Mouse (Mus musculus) liver, adult 2 months (tissue): Measurements from ENCODE around the gene P2rx3. TPM values are rescaled to one million over a fixed set of nuclear protein-coding genes. Genes with fewer than 3 reads are reported as not detected.

Experiments
- DNase-seq: peaks from one replicate; pipeline ENCODE4 v3.0.0-alpha.2; 2011; ENCODE audit warnings: low read depth, low spot score; ENCODE audit errors: extremely low read depth
- H3K27ac ChIP-seq: fragments of 200-500 bp; replicated peaks from 2 replicates; pipeline ENCODE4 v1.5.1; 2012; ENCODE audit warnings: low read depth, mild to moderate bottlenecking, control low read depth, inconsistent platforms, low read length; ENCODE audit not compliant: insufficient read depth
- H3K27me3 ChIP-seq: fragments of 200-500 bp; 2 replicates; pipeline ENCODE4 v1.6.1; 2012; ENCODE audit warnings: mild to moderate bottlenecking, moderate library complexity, low read length, inconsistent platforms; ENCODE audit not compliant: control insufficient read depth, insufficient read depth
- H3K36me3 ChIP-seq: fragments of 200-500 bp; 2 replicates; pipeline ENCODE4 v1.6.1; 2012; ENCODE audit warnings: low read length, inconsistent platforms; ENCODE audit not compliant: control insufficient read depth, insufficient read depth
- H3K4me1 ChIP-seq: fragments of 200-500 bp; 2 replicates; pipeline ENCODE4 v1.6.1; 2011; ENCODE audit warnings: low read length; ENCODE audit not compliant: control insufficient read depth, insufficient read depth
- H3K4me3 ChIP-seq: fragments of 200-500 bp; 2 replicates; pipeline ENCODE4 v1.5.1; 2011; ENCODE audit warnings: low read depth, mild to moderate bottlenecking, control low read depth, low read length, moderate library complexity; ENCODE audit not compliant: insufficient read depth
- H3K79me2 ChIP-seq: fragments of 200-500 bp; 2 replicates; pipeline ENCODE4 v1.6.1; 2012; ENCODE audit warnings: inconsistent platforms, mild to moderate bottlenecking, low read length, moderate library complexity; ENCODE audit not compliant: control insufficient read depth, insufficient read depth
- H3K9ac ChIP-seq: fragments of 200-500 bp; 2 replicates; pipeline ENCODE4 v1.6.1; 2012; ENCODE audit warnings: low read depth, mild to moderate bottlenecking, control low read depth, inconsistent platforms, low read length
- CTCF ChIP-seq: fragments of 200-500 bp; IDR thresholded peaks from 2 replicates; pipeline ENCODE4 v1.5.1; 2011; ENCODE audit warnings: low read depth, low read length, control low read depth
- POLR2A ChIP-seq: fragments of 200-500 bp; IDR thresholded peaks from 2 replicates; pipeline ENCODE4 v1.6.1; 2011; ENCODE audit warnings: low read length, control low read depth; ENCODE audit not compliant: insufficient read depth; ENCODE audit errors: extremely low read depth
- WGBS: fragments of 180-500 bp; shearing (Covaris S2); methylation state at CpG from one replicate; pipeline ENCODE4 v1.1.7; 2018; 5-methylcytosine and 5-hydroxymethylcytosine counted together
- polyA plus RNA-seq: library from polyadenylated mRNA; depleted of rRNA; stranded (reverse); fragments of >200 nt; gene quantifications from 2 replicates; pipeline ENCODE4 v1.2.3, GENCODE M21; 2012
- total RNA-seq: library from RNA; depleted of rRNA; stranded (reverse); fragments of >200 nt; gene quantifications from 2 replicates; pipeline ENCODE4 v1.2.3, GENCODE M21; 2014

P2rx3 gene
- total and polyA plus RNA-seq, 2 experiments, result 2.1 to 2.8 TPM

GRCm38 (mm10) chr2:84967318-84967991, 69.8 kb downstream of the P2rx3 start:
- no peak overlapping the region for H3K9ac ChIP-seq
- no peaks in the 10 kb centered on the region for H3K27me3 ChIP-seq
- H3K36me3 ChIP-seq, result no peaks in the 10 kb centered on the region
- no peak overlapping the region for H3K4me3 ChIP-seq
- no peak overlapping the region for H3K27ac ChIP-seq
- H3K79me2 ChIP-seq, result no peaks in the 10 kb centered on the region
- H3K4me1 ChIP-seq, result no peaks in the 10 kb centered on the region
- WGBS, result 83% methylated on average over 5 of the region's 5 CpGs
- TF ChIP-seq CTCF (no peak), POLR2A (no peak)
- DNase-seq, result peak; percentile 9

GRCm38 (mm10) chr2:84964111-84964801, 73.0 kb downstream of the P2rx3 start:
- no peaks in the 10 kb centered on the region for H3K36me3 ChIP-seq
- H3K4me1 ChIP-seq, result peaks cover 2% of the 10 kb centered on the region; the same call in 1 of the 2 replicates
- peak; percentile 16 for DNase-seq
- WGBS, result 63% methylated on average over 7 of the region's 7 CpGs
- TF ChIP-seq POLR2A (no peak), CTCF (no peak)
- H3K9ac ChIP-seq, result no peak overlapping the region
- no peaks in the 10 kb centered on the region for H3K79me2 ChIP-seq
- no peak overlapping the region for H3K27ac ChIP-seq
- no peak overlapping the region for H3K4me3 ChIP-seq
- no peaks in the 10 kb centered on the region for H3K27me3 ChIP-seq

GRCm38 (mm10) chr2:84962906-84963507, 74.3 kb downstream of the P2rx3 start:
- WGBS, result 45% methylated on average over 6 of the region's 6 CpGs
- peaks cover 2% of the 10 kb centered on the region; the same call in 1 of the 2 replicates for H3K4me1 ChIP-seq

DNA sequence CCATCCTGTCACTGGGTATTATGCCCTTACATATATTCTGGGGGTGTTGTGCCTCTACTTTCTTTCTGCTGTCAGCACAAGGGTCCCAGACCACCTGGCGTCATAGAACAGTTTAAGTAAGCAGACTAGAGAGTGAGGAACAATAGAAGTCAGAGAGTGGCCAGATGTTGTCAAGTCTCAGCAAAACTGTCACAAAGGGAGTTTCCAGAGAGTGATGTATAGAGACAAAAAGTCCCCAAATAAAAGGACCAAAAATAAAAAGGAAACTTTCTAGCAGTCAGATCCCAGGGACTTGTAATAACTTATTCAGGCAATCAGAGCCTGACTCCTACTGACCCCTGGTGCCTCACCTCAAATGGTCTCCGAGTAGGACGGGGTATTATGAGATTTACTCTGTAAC, 75.4 kb downstream of the P2rx3 start:
- H3K4me1 ChIP-seq, result peaks cover 2% of the 10 kb centered on the region; the same call in 1 of the 2 replicates
- no peak overlapping the region for H3K9ac ChIP-seq
- no peak for DNase-seq
- no peak overlapping the region for H3K27ac ChIP-seq
- no peaks in the 10 kb centered on the region for H3K79me2 ChIP-seq
- no peaks in the 10 kb centered on the region for H3K36me3 ChIP-seq
- TF ChIP-seq POLR2A (no peak), CTCF (no peak)
- no peaks in the 10 kb centered on the region for H3K27me3 ChIP-seq
- no peak overlapping the region for H3K4me3 ChIP-seq
- 90% methylated on average over 3 of the region's 3 CpGs for WGBS

More at GRCm38 (mm10) chr2:84962906-84963507, 74.3 kb downstream of the P2rx3 start:
- no peak overlapping the region for H3K4me3 ChIP-seq
- H3K27me3 ChIP-seq, result no peaks in the 10 kb centered on the region
- H3K9ac ChIP-seq, result no peak overlapping the region
- no peaks in the 10 kb centered on the region for H3K79me2 ChIP-seq
- TF ChIP-seq CTCF, result no peak
- no peak for TF ChIP-seq POLR2A
- DNase-seq, result no peak
- H3K36me3 ChIP-seq, result no peaks in the 10 kb centered on the region
- H3K27ac ChIP-seq, result no peak overlapping the region

DNA sequence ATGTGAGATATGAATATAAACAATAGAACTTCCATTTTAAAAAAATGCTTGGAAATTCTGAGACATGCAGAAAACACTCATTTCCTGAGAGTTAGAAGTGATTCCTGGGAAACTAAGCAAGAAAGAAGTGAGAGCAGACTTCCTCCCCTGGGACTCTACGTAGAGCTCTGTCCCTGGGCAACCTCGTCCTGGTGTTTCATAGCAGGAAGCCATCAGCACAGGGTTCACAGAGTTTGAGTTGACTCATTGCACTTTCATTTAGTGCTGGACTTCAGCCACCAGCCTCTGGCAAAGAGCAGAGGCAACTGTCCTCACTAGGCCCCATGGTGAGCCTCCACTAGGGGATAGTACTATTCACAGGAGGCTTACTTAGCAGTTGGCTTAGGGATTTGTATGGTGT, 76.0 kb downstream of the P2rx3 start:
- Histone ChIP-seq H3K9ac (no peak overlapping the region), H3K4me3 (no peak overlapping the region), H3K79me2 (no peaks in the 10 kb centered on the region), H3K36me3 (no peaks in the 10 kb centered on the region), H3K27me3 (no peaks in the 10 kb centered on the region), H3K27ac (no peak overlapping the region), H3K4me1 (peaks cover 2% of the 10 kb centered on the region; the same call in 1 of the 2 replicates)
- 2% methylated on average over 2 of the region's 2 CpGs for WGBS
- DNase-seq, result peak; percentile 87
- TF ChIP-seq CTCF, result peak; percentile 43
- no peak for TF ChIP-seq POLR2A
